Mouse (Mus musculus) embryonic facial prominence, embryonic 14.5 days (tissue): ENCODE measurements around the gene Rbfox3. TPM values are rescaled to one million over a fixed set of nuclear protein-coding genes. Genes with fewer than 3 reads are reported as not detected.

Source experiments
- ATAC-seq: fragments of 200-750 bp; cut with Nextera tagmentation; 2 replicates; pipeline ENCODE4 v1.8.0; 2017; ENCODE audit warnings: low read depth, moderate number of reproducible peaks, moderate TSS enrichment
- DNase-seq: peaks from one replicate; pipeline ENCODE4 v3.0.0-alpha.2; 2015; ENCODE audit warnings: low spot score
- H3K27ac ChIP-seq: fragments of 300-500 bp; sonication (generic); replicated peaks from 2 replicates; pipeline ENCODE4 v1.5.1; 2014; ENCODE audit warnings: low read depth, mild to moderate bottlenecking, low read length, moderate library complexity
- H3K27me3 ChIP-seq: fragments of 300-500 bp; sonication (generic); replicated peaks from 2 replicates; pipeline ENCODE4 v1.6.1; 2014; ENCODE audit warnings: low read length; ENCODE audit not compliant: control insufficient read depth, insufficient read depth
- H3K36me3 ChIP-seq: fragments of 300-500 bp; sonication (generic); 2 replicates; pipeline ENCODE4 v1.6.1; 2014; ENCODE audit warnings: low read length, mixed read lengths; ENCODE audit not compliant: control insufficient read depth, insufficient read depth
- H3K4me1 ChIP-seq: fragments of 300-500 bp; sonication (generic); 2 replicates; pipeline ENCODE4 v1.6.1; 2014; ENCODE audit warnings: antibody characterized with exemption, low read length; ENCODE audit not compliant: control insufficient read depth, insufficient read depth
- H3K4me2 ChIP-seq: fragments of 300-500 bp; sonication (generic); 2 replicates; pipeline ENCODE4 v1.6.1; 2014; ENCODE audit warnings: low read depth, mild to moderate bottlenecking, low read length, moderate library complexity, mixed read lengths
- H3K4me3 ChIP-seq: fragments of 300-500 bp; sonication (generic); 2 replicates; pipeline ENCODE4 v1.5.1; 2014; ENCODE audit warnings: low read depth, mild to moderate bottlenecking, low read length
- H3K9ac ChIP-seq: fragments of 300-500 bp; sonication (generic); 2 replicates; pipeline ENCODE4 v1.6.1; 2014; ENCODE audit warnings: low read depth, mild to moderate bottlenecking, low read length, moderate library complexity, mixed read lengths
- H3K9me3 ChIP-seq: fragments of 300-500 bp; sonication (generic); 2 replicates; pipeline ENCODE4 v1.6.1; 2016; ENCODE audit warnings: low read length; ENCODE audit not compliant: control insufficient read depth
- WGBS: fragments of 180-500 bp; shearing (Covaris S2); extraction: QIAGEN DNeasy Blood & Tissue Kit; methylation state at CpG from one replicate; pipeline ENCODE4 v1.1.7; 2014; 5-methylcytosine and 5-hydroxymethylcytosine counted together
- polyA plus RNA-seq: library from polyadenylated mRNA; unstranded; fragments of >200 nt; fragmentation: Nextera tagmentation; extraction: Ambion mirVana; gene quantifications from 2 replicates; pipeline ENCODE4 v1.2.1, GENCODE M21; 2014

Gene Rbfox3
- polyA plus RNA-seq, 1 experiment from 2014 or later = 3.4 TPM

DNA sequence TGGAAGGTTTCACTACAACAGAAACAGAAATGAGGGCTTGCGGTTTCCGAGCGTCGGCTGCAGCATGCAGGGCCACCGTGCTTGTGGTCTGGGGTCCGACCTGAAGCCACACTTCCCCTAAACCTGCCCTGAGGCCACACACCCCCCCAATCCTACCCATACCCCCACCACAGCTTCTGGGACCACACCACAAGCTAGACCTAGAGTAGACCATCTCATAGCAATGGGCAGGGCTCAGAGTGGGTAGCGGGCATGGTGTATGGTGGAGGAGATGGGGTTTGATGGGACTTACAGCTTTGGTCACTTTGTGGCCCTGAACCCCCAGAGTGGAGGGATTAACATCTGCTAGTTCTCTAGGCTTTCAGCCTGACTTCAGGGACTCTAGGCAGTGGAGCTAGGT lies 420.2 kb downstream of the Rbfox3 start:
- Histone ChIP-seq H3K9me3 (no peaks in the 10 kb centered on the region), H3K4me1 (peaks cover 3% of the 10 kb centered on the region; the same call in 1 of the 2 replicates), H3K4me3 (no peak overlapping the region), H3K36me3 (no peaks in the 10 kb centered on the region), H3K4me2 (no peak overlapping the region), H3K27me3 (no peaks in the 10 kb centered on the region), H3K27ac (no peak overlapping the region), H3K9ac (no peak overlapping the region)
- ATAC-seq (no peak), DNase-seq (no peak)
- WGBS = 84% methylated on average over 7 of the region's 7 CpGs

- H3K36me3 ChIP-seq = no peaks in the 10 kb centered on the region
- H3K4me2 ChIP-seq = peak overlapping the region; percentile 38
- DNase-seq (peak; percentile 34), ATAC-seq (peak; percentile 67; the same call in 1 of the 2 replicates)
- H3K4me1 ChIP-seq = peaks cover 3% of the 10 kb centered on the region; the same call in 1 of the 2 replicates
- H3K27me3 ChIP-seq = no peaks in the 10 kb centered on the region
- H3K27ac ChIP-seq = no peak overlapping the region
- H3K9ac ChIP-seq = no peak overlapping the region
- H3K9me3 ChIP-seq = no peaks in the 10 kb centered on the region
- WGBS = 22% methylated on average over 19 of the region's 22 CpGs
- no peak overlapping the region for H3K4me3 ChIP-seq
Observed at GRCm38 (mm10) chr11:118490566-118491218, 420.7 kb downstream of the Rbfox3 start.

GRCm38 (mm10) chr11:118488907-118489270 lies 422.5 kb downstream of the Rbfox3 start:
- Histone ChIP-seq H3K9me3 (no peaks in the 10 kb centered on the region), H3K4me3 (no peak overlapping the region), H3K27me3 (no peaks in the 10 kb centered on the region), H3K27ac (no peak overlapping the region), H3K36me3 (no peaks in the 10 kb centered on the region), H3K4me1 (0 out of 2 replicates have a peak, but pooled peaks cover 3% of the 10 kb centered on the region), H3K9ac (0 out of 2 replicates have a peak overlapping the region, but pooled peaks have one; percentile 6), H3K4me2 (no peak overlapping the region)
- WGBS = 65% methylated on average over 12 of the region's 12 CpGs
- ATAC-seq (no peak), DNase-seq (no peak)

DNA sequence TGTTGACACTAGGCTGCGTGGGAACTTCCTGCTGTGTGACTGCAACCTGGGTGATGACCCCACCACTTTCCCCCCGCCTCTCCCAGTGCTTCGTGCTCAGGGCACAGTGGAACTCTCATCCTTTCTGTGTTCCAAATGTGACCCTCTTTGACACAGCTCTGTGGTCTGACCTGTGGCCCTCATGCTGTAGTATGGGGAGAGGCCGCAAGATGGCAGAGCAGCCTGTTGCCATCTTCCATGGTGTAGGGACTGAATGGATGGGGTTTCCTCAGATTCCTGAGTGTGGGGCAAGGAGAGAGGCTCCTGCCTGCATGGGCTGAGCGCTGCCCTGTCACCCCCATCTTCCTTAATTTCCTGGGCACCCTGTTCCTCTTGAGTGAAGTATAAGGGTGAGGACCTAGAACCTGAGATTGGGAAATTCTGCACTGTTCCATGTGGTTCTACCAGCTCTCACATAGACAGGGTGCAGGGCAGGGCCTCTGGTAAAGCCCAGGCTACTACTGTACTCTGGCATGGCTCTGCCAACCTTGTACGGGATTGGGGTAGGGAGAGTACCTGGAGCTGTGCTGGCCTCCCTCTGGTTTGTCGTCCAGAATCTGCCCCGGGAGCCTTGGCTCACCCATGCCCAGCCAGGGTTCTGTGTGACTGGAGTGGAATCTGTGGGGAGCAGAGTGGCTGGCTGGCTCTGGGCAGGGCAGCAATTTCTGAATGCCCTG lies 423.0 kb downstream of the Rbfox3 start:
- WGBS = 70% methylated on average over 8 of the region's 8 CpGs
- H3K9me3 ChIP-seq = no peaks in the 10 kb centered on the region
- H3K36me3 ChIP-seq = no peaks in the 10 kb centered on the region
- 0 out of 2 replicates have a peak, but pooled peaks cover 3% of the 10 kb centered on the region for H3K4me1 ChIP-seq
- H3K27ac ChIP-seq = no peak overlapping the region; the same call in 1 of the 2 replicates
- 0 out of 2 replicates have a peak overlapping the region, but pooled peaks have one; percentile 6 for H3K9ac ChIP-seq
- no peak for ATAC-seq
- no peak overlapping the region for H3K4me2 ChIP-seq
- no peak overlapping the region for H3K4me3 ChIP-seq
- no peaks in the 10 kb centered on the region for H3K27me3 ChIP-seq
- DNase-seq = no peak

- Histone ChIP-seq H3K4me1 (0 out of 2 replicates have a peak, but pooled peaks cover 3% of the 10 kb centered on the region), H3K27ac (no peak overlapping the region), H3K4me2 (no peak overlapping the region), H3K9ac (no peak overlapping the region), H3K4me3 (no peak overlapping the region), H3K36me3 (no peaks in the 10 kb centered on the region), H3K27me3 (no peaks in the 10 kb centered on the region), H3K9me3 (no peaks in the 10 kb centered on the region)
- DNase-seq (no peak), ATAC-seq (no peak)
- 82% methylated on average over 29 of the region's 29 CpGs for WGBS
Observed at GRCm38 (mm10) chr11:118486881-118487772, 424.3 kb downstream of the Rbfox3 start.

DNA sequence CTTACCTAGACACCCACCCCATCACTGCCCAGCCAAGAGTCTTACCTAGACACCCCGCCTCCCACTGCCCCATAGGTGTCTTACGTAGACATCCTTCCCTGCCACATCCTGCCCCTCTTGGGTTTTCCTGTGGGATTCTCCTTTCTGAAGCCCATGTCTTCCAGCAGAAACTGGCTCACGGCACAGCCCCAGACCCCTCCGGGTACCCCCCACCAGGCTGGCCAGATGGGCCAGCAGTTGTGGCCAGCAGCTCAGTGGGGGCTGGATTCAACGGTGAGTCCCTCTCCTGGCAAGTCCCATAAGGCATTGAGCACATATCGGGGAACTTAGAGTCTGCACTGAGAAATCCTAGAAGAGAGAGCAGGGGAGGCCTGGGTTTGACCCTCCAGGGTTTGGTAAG lies 425.1 kb downstream of the Rbfox3 start:
- no peaks in the 10 kb centered on the region for H3K9me3 ChIP-seq
- no peaks in the 10 kb centered on the region for H3K36me3 ChIP-seq
- H3K27ac ChIP-seq = no peak overlapping the region
- no peak overlapping the region for H3K9ac ChIP-seq
- H3K4me2 ChIP-seq = no peak overlapping the region
- 0 out of 2 replicates have a peak, but pooled peaks cover 3% of the 10 kb centered on the region for H3K4me1 ChIP-seq
- ATAC-seq = no peak
- H3K4me3 ChIP-seq = no peak overlapping the region
- WGBS = 82% methylated on average over 6 of the region's 6 CpGs
- H3K27me3 ChIP-seq = no peaks in the 10 kb centered on the region
- no peak for DNase-seq

DNA sequence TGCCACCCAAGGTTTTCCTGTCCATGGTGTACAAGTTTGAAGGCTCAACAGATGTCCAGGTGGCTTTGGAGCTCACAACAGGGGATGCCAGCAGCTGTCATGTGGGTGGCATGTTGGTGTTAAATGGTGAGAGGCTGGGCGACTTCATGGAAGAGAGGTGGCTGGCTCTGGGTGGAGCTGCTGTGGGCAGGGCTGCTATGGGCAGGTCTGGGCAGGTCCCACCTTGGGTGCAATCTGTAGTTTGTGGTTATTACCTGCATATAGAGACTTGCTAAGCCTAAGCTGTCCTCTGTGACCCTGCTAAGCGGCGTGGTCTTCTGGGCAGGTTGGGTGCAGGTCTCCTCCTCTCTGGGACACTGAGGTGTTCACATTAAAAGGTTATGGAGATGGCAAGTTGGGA lies 425.6 kb downstream of the Rbfox3 start:
- Histone ChIP-seq H3K4me2 (no peak overlapping the region), H3K4me3 (no peak overlapping the region), H3K9me3 (no peaks in the 10 kb centered on the region), H3K36me3 (no peaks in the 10 kb centered on the region), H3K27ac (no peak overlapping the region), H3K4me1 (0 out of 2 replicates have a peak, but pooled peaks cover 2% of the 10 kb centered on the region), H3K9ac (no peak overlapping the region), H3K27me3 (no peaks in the 10 kb centered on the region)
- no peak for DNase-seq
- no peak for ATAC-seq
- 92% methylated on average over 3 of the region's 3 CpGs for WGBS

DNA sequence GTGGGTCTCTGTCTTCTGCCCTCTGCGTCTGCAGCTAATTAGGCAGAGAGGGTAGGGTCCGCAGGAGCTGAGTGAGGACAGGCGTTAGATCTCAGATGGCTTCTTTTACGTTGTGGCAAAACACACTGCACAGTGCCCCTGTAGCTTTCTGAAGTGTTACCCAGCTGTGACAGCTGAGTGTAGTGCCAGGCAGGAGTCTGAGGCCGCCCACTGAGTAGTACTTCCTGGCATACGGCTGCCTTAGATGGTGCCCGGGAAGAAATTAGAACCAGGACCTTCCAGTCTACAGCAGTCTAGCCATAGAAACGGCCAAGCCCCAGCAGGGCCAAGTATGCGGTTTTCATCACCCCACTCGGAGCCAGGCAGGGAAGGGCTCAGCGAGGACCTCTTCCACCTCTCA lies 426.1 kb downstream of the Rbfox3 start:
- no peak for ATAC-seq
- Histone ChIP-seq H3K4me1 (no peaks in the 10 kb centered on the region), H3K9me3 (no peaks in the 10 kb centered on the region), H3K4me3 (no peak overlapping the region), H3K27me3 (no peaks in the 10 kb centered on the region), H3K36me3 (no peaks in the 10 kb centered on the region), H3K9ac (no peak overlapping the region), H3K4me2 (no peak overlapping the region), H3K27ac (no peak overlapping the region)
- no peak for DNase-seq
- WGBS = 47% methylated on average over 11 of the region's 11 CpGs
